Mouse (Mus musculus): ENCODE results near the gene Adamtsl4. TPM values are rescaled to one million over a fixed set of nuclear protein-coding genes. Genes with fewer than 3 reads are reported as not detected.

Gene Adamtsl4
- total RNA-seq, 2 experiments from 2014 or later, result 7.0 to 7.9 TPM

DNA sequence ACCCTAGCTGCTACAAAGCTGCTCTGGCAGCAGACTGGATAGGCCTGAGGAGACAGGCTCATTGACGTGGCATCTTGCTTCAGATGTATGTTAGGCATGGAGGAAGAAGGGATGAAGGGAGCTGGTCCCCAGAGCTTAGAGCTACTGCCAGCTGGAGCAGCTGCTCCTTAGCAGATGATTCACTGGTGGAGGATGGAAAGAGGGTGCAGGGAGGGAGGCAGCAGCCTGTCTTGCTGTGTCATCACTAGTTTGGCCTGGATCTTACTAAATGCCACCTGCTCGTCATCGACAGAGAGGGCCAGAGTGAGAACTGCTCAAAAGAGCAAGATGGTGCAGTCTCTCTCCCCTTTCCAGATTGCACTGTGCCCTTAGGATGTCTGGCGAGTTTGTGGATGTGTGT, 58.0 kb downstream of the Adamtsl4 start:
- Histone ChIP-seq H3K27ac (peak overlapping the region; percentile 99), H3K4me3 (peak overlapping the region; percentile 8; the same call in 1 of the 2 replicates)
- peak; percentile 78 to 88 for DNase-seq (ENCODE audit: low spot score in 2 of 2)
- TF ChIP-seq CTCF (conservative IDR thresholded peaks at IDR 0.05), result no peak

DNA sequence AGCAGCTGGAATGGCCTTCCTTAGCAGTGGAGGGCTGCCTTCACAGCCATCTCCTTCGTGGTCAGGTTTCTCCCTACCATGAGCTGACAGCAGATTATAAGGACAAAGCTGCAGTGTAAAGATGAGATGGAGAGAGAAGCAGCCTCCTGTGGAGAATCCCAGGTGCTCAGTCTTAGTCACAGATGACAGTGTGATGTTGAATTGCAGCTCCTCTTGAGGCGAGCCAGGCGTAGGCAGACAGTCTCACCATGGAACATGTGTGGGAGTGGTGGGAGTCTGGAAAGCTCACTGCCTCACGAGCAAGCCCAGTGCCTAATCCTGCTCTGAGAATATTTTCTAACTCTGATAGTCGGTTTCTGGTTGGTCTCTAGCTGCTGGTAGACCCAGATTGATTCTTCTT, 60.0 kb downstream of the Adamtsl4 start:
- Histone ChIP-seq H3K27ac (peak overlapping the region; percentile 99), H3K4me3 (peak overlapping the region; percentile 89)
- DNase-seq (ENCODE audit: low spot score in 2 of 2), result peak; percentile 60 to 90
- TF ChIP-seq CTCF (conservative IDR thresholded peaks at IDR 0.05), result no peak

Small RNA genes lying within 50 kb of the gene (microRNA-seq; reads per million reads assigned to microRNA genes)
- gene Mir7014, result 0 to 0.64 reads per million in 2 experiments

Other genes starting within 250 kb of the Adamtsl4 start
- gene Ctsk, start 188.7 kb downstream of the Adamtsl4 start, total RNA-seq (2021), result 1 to 10 TPM; 2.6 TPM
- 10 to 100 TPM; 55.0 to 57.5 TPM for gene Ctss, start 161.1 kb downstream of the Adamtsl4 start, total RNA-seq (2021)
- not detected for gene Hormad1, start 128.2 kb downstream of the Adamtsl4 start, total RNA-seq (2021)
- gene Golph3l, start 99.0 kb downstream of the Adamtsl4 start, total RNA-seq (2021), result 10 to 100 TPM; 21.6 to 23.2 TPM
- gene Ensa, start 62.9 kb downstream of the Adamtsl4 start, total RNA-seq (2021), result 100 to 1,000 TPM; 302 to 322 TPM
- 10 to 100 TPM; 49.6 to 55.2 TPM for gene Mcl1, start 29.1 kb downstream of the Adamtsl4 start, total RNA-seq (2021)
- gene Ecm1, start 51.7 kb upstream of the Adamtsl4 start, total RNA-seq (2021), result 10 to 100 TPM in 1 of 2 experiments, 1 to 10 TPM in 1; 9.3 to 10.5 TPM
- gene Tars2, start 72.3 kb upstream of the Adamtsl4 start, total RNA-seq (2021), result 10 to 100 TPM; 43.1 to 44.0 TPM
- 10 to 100 TPM; 60.3 to 65.5 TPM for gene Rprd2, start 130.9 kb upstream of the Adamtsl4 start, total RNA-seq (2021)
- gene Prpf3, start 168.0 kb upstream of the Adamtsl4 start, total RNA-seq (2021), result 10 to 100 TPM; 33.0 to 38.1 TPM
- 100 to 1,000 TPM; 155 to 164 TPM for gene Mrps21, start 183.6 kb upstream of the Adamtsl4 start, total RNA-seq (2021)
- 10 to 100 TPM; 10.3 to 11.7 TPM for gene Ciart, start 194.3 kb upstream of the Adamtsl4 start, total RNA-seq (2021)
- gene BC028528, start 204.1 kb upstream of the Adamtsl4 start, total RNA-seq (2021), result 1 to 10 TPM; 3.4 to 4.8 TPM
- gene Aph1a, start 206.1 kb upstream of the Adamtsl4 start, total RNA-seq (2021), result 10 to 100 TPM; 69.0 to 79.8 TPM
- 1 to 10 TPM; 6.9 to 9.9 TPM for gene Car14, start 216.8 kb upstream of the Adamtsl4 start, total RNA-seq (2021)
- 10 to 100 TPM; 78.9 to 80.6 TPM for gene Anp32e, start 241.3 kb upstream of the Adamtsl4 start, total RNA-seq (2021)

Measured in layer of hippocampus, adult 2 months (tissue).